Mouse (Mus musculus) mature B cell (primary cell): Measurements from ENCODE around the gene Rinl.

Experiments used
- in situ Hi-C: fragments of 300-500 bp; cut with MboI; formaldehyde crosslinking; loops from 2 replicates; pipeline ENCODE4 v1.14.3; 2019

Gene Rinl

GRCm38 (mm10) chr7:28780857-28781256, 7.9 kb upstream of the Rinl start:
- in situ Hi-C loops = no loop called here

DNA sequence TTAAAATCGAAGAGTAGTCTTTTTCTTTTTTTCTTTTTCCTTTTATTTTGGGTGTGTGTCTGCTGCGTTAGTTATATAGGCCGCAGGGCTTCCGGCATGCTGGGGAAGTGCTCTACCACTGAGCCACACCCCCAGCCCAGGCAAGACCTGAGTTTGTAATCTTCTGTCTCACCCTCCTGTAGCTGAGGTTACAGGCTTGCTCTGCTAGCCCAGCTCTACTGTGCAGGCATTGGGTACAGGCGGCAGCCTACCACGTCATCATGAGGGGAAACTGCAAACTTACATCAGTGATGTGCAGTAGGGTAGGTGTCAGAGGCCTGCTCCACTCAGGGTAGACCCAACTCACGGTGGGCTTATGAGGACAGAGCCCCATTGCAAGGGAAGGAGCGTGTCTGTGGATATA, 7.5 kb upstream of the Rinl start:
- in situ Hi-C loops = no loop called here

DNA sequence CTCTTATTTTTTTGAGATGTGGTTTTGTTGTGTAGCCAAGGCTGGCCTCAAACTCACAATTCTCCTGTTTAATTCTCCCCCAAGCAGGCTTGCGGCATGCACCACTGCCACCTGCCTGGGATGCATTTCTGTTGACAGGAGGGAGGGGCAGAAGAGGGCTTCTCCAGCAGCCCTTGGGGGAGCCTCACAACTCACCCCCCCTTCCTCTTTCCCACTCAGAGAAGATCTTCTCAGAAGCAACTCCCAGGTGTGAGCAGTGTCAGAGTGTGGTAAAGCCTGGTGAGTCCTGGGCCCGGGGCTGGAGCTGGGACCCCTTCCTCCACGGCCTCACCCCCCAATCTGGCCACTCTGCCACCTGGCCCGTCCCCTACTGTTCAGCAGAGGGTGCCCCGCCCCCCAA, 3.6 kb upstream of the Rinl start:
- in situ Hi-C loops = no loop called here

GRCm38 (mm10) chr7:28787884-28788283, 885 bp upstream of the Rinl start:
- in situ Hi-C loops = no loop called here

DNA sequence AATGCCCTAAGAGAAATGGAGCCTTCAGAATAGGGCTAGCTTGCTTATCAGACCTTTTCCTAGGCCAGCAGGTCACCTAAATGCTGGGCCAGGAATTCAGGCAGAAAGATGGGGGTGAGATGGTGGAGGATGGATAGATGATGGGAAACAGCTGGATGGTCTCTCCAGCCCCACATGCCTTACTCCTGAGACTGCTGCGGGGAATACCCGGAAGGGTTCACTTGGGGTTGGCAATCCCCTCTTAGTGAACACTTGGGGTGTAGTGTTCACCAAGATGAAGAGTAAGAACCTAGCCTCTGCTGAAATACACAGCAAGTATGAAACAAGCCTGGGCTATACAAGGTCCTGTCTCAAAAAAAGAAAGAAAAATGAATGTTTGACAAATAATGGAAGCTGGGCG, 466 bp downstream of the Rinl start:
- in situ Hi-C loops = no loop called here

- in situ Hi-C loops = no loop called here
Measured at GRCm38 (mm10) chr7:28790066-28790806, 1.5 kb downstream of the Rinl start.

GRCm38 (mm10) chr7:28791706-28792105, 2.9 kb downstream of the Rinl start:
- in situ Hi-C loops = no loop called here

GRCm38 (mm10) chr7:28792391-28793185, 3.8 kb downstream of the Rinl start:
- in situ Hi-C loops = no loop called here

DNA sequence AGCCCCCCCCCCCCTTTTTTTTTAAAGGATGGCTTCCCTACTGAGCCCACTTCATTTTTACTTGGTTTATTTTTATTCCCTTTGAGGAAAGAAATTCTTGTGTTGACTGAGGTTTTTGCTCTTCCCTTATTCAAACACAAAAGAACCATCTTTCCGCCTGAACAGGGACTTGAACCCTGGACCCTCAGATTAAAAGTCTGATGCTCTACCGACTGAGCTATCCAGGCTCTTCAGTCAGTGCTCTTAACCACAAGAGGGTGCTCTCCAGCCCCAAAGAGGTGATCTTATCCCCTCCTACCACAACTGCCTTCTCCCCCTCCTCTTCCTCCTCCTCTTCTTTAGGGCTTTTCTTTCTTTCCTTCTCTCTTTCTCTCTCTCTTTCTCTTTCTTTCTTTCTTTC, 5.1 kb downstream of the Rinl start:
- in situ Hi-C loops = no loop called here

GRCm38 (mm10) chr7:28794496-28794895, 5.7 kb downstream of the Rinl start:
- in situ Hi-C loops = no loop called here

- in situ Hi-C loops = loop anchor here (5.0 kb wide), 1 partner anchor 71 kb away; no protein-coding TSS in a partner anchor
Measured at GRCm38 (mm10) chr7:28795832-28796231, 7.1 kb downstream of the Rinl start.

DNA sequence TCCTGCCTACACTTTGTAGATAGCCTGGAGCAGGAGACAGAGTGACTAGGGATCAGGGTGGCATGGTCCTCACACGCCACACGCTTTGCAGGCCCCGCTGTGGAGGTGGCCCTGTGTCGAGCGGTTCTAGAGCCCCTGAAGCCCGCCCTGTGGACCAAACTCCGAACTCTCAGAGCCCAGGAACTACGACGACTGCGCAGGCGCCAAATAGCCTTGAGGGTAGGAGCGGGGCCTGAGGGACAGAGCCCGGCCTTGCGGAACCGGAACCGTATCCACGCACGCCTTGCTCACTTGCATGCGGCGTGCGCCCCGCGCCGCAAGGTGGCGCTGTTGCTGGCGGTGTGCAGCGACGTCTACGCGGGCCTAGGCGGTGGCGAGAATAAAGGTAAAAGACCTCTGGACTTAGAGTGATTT, 7.8 kb downstream of the Rinl start:
- in situ Hi-C loops = loop anchor here (5.0 kb wide), 1 partner anchor 71 kb away; no protein-coding TSS in a partner anchor

- in situ Hi-C loops = loop anchor here (5.0 kb wide), 1 partner anchor 67 kb away; no protein-coding TSS in a partner anchor
Measured at GRCm38 (mm10) chr7:28799994-28800393, 11.2 kb downstream of the Rinl start.

GRCm38 (mm10) chr7:28801451-28801850, 12.7 kb downstream of the Rinl start:
- in situ Hi-C loops = no loop called here

DNA sequence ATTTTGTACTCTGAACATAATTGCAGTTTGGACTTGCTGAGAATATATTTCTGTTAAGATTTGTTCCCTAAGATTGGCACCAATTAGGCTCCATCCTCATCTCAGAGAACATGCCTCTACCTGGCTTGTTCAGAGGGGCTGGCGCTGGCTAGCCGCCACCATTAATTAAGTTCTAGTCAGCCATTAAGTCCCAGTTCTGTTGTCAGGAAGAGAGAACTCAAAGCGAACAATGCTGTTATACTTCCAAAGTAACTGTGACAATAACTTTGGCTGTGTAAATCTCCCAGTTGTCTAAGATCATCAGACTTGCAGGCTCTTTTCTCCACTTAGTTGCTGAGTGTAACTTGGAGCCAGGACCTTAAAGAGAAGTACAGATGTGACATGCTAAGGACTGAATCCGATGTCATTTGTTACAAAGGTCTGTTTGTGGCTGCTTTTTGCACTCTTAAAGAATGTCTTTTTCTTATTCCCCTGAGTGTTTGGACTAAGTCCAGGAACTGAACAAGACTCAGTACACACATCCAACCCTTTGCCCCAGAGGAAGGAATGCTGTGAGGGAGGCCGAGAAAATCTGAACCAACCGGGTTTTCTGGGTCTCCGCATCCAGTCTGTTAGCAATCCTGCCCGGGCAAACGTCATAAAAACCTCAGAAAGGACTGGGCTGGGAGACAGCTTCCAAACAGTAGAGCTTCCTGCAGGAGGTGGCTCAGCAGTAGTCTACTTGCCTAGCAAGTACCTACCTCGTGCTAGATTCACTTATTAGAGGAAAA, 13.3 kb downstream of the Rinl start:
- in situ Hi-C loops = no loop called here

DNA sequence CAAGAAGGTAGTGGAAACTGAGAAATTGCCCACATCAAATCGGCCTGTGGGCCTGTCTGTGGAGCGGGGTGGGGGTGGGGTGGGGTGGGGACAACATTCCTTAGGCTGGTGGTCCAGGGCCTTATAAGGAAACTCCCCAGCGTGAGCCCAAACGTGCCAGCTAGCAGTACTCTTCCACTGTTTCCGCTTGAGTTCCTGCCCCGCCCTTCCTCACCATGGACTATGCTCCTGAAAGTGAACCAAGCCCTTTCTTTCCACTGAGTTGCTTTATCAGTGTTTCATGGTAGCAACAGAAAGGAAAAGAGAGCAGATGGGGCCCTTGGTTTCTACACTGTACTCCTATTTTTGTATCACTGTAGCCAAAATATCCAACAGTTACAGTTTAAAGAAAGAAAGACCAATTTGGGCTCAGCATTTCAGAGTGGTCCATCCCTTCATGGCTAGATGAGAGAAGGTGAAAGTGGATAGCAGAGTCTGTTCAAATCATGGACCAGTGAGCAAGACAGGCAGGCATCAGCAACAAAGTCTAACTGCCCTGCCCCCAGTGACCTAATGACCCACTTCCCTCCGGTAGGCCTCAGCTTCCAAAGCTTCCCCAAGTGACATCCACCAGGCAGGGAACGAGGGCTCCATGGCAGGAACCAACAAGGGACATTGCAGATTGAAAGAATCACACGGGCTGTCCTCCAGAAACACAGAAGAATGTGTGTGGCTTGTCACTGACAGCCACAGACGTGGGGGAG, 14.2 kb downstream of the Rinl start:
- in situ Hi-C loops = no loop called here

- in situ Hi-C loops = no loop called here
Measured at GRCm38 (mm10) chr7:28803756-28804155, 15.0 kb downstream of the Rinl start.

DNA sequence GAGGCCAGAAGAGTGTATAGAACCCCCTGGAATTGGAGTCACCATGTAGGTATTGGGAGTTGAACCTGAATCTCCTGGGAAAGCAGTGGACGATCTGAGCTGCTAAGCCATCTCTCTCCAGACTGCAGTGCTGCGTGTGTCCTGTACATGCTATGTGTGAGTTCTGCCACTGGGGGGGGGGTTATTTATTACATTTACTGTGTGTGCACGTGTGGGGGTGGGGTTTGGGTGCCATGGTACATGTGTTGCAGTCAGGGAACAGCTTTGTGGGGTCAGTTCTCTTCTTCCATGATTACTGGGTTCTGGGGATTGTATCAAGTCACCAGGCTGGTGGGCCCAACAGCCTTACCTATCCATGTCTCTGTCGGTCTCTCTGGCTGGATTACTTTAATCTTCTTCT, 18.1 kb downstream of the Rinl start:
- in situ Hi-C loops = no loop called here

DNA sequence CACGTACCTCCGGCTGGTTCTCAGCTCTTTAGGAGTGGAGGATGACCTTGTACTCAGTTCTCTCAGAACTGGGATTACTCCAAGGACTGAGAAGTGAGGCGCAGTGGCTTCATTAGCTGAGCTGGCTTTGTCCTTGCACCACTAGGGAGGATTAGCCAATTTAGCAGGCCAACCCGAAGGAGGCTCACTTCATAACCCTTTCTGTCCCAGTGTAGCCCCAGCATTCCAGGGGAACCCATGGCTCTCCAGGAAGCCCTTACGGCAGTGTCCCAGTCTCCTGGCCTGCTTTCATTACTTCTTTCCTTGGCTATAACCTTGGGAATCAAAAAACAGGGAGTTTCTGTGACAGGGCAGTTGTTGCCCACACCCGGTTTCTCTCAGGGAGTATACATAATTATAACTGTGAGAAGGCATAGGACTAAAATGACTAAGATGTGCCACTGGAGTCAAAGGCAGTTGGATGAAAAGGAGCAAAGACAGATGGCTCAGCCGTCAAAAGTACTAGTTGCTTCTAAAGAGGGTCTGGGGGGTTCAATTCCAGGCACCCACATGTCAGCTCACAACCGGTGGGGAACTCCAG, 19.0 kb downstream of the Rinl start:
- in situ Hi-C loops = no loop called here

DNA sequence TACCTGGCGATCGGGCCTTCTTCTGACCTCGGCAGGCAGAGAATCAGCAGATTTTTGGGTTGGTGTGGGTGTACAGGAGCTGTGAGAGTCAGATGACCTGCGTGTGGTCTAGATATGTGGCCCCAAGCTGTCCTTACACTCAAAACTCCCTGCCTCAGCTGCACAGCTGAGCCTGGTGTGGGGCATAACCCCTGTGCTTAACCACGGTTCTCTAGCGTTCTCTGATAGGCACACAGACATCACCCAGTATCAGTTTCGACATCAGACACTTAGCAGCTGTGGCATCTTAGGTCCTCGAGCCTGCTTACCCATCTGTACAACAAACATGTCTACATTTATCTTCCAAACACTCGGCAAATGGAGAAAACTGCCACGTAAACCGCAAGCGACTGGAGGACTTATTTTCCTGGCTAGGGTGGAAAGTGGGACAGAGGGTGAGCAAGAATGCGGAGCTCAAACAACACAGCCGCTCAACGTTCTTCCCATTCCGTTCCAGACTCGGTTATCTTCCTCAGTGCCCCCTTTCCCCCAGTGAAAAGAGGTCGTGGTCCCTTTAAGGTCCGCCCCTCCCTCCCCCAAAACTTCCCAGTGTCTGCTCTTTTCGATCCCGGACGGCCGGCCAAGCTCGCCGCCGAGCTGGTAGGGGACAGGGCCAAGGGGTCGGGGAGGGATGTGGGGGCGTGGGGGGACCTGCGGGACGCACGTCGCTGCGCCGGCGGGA, 19.6 kb downstream of the Rinl start, which contains the start of gene Hnrnpl:
Gene Hnrnpl, plus strand, starts transcription at position 321 of the 721 bp plus-strand sequence.
- in situ Hi-C loops = no loop called here
